Mouse (Mus musculus) heart, postnatal 0 days (tissue): ENCODE data around the gene Snrnp40. TPM values are rescaled to one million over a fixed set of nuclear protein-coding genes. Genes with fewer than 3 reads are reported as not detected.

Source experiments
- ATAC-seq: fragments of 200-750 bp; cut with Nextera tagmentation; 2 replicates; pipeline ENCODE4 v1.8.0; 2017; ENCODE audit warnings: low read depth, moderate number of reproducible peaks, moderate library complexity; ENCODE audit not compliant: insufficient read depth
- DNase-seq: peaks from one replicate; pipeline ENCODE4 v3.0.0-alpha.2; 2016; ENCODE audit warnings: low spot score
- H3K27ac ChIP-seq: fragments of 300-500 bp; sonication (generic); 2 replicates; pipeline ENCODE4 v1.5.1; 2014; ENCODE audit warnings: low read depth, mild to moderate bottlenecking
- H3K27me3 ChIP-seq: fragments of 300-500 bp; sonication (generic); 2 replicates; pipeline ENCODE4 v1.6.1; 2014; ENCODE audit warnings: low read length, mixed read lengths; ENCODE audit not compliant: control insufficient read depth, insufficient read depth
- H3K36me3 ChIP-seq: fragments of 300-500 bp; sonication (generic); replicated peaks from 2 replicates; pipeline ENCODE4 v1.6.1; 2014; ENCODE audit warnings: low read length, mixed read lengths; ENCODE audit not compliant: control insufficient read depth, insufficient read depth
- H3K4me1 ChIP-seq: fragments of 300-500 bp; sonication (generic); 2 replicates; pipeline ENCODE4 v1.6.1; 2014; ENCODE audit warnings: antibody characterized with exemption; ENCODE audit not compliant: control insufficient read depth, insufficient read depth
- H3K4me2 ChIP-seq: fragments of 300-500 bp; sonication (generic); 2 replicates; pipeline ENCODE4 v1.6.1; 2014; ENCODE audit warnings: low read depth, mild to moderate bottlenecking, low read length, moderate library complexity
- H3K4me3 ChIP-seq: fragments of 300-500 bp; sonication (generic); 2 replicates; pipeline ENCODE4 v1.5.1; 2014; ENCODE audit warnings: low read depth, low read length
- H3K9ac ChIP-seq: fragments of 300-500 bp; sonication (generic); replicated peaks from 2 replicates; pipeline ENCODE4 v1.6.1; 2014; ENCODE audit warnings: low read depth, low read length, mixed read lengths
- H3K9me3 ChIP-seq: fragments of 300-500 bp; sonication (generic); replicated peaks from 2 replicates; pipeline ENCODE4 v1.6.1; 2016; ENCODE audit warnings: low read length; ENCODE audit not compliant: control insufficient read depth
- CTCF ChIP-seq: IDR thresholded peaks from 2 replicates; pipeline ENCODE4 v1.5.1; 2016; ENCODE audit warnings: antibody characterized with exemption, control low read depth, low read depth
- EP300 ChIP-seq: IDR thresholded peaks from 2 replicates; pipeline ENCODE4 v1.6.1; 2016; ENCODE audit warnings: antibody characterized with exemption, low read depth
- WGBS: fragments of 180-500 bp; shearing (Covaris S2); extraction: QIAGEN DNeasy Blood & Tissue Kit; methylation state at CpG from one replicate; pipeline ENCODE4 v1.1.7; 2014; 5-methylcytosine and 5-hydroxymethylcytosine counted together
- polyA plus RNA-seq: library from polyadenylated mRNA; unstranded; fragments of >200 nt; fragmentation: Nextera tagmentation; extraction: Ambion mirVana; gene quantifications from 2 replicates; pipeline ENCODE4 v1.2.1, GENCODE M21; 2015
- total RNA-seq: library from RNA; depleted of rRNA; stranded (reverse); fragments of >200 nt; gene quantifications from 2 replicates; pipeline ENCODE4 v1.2.3, GENCODE M21; 2014; ENCODE audit warnings: low replicate concordance

The Snrnp40 gene
- total and polyA plus RNA-seq, 2 experiments from 2014 or later = 36.8 to 41.4 TPM

GRCm38 (mm10) chr4:130352588-130352987 is 7.3 kb upstream of the Snrnp40 start:
- ATAC-seq = no peak
- Histone ChIP-seq H3K4me1 (no peaks in the 10 kb centered on the region), H3K9ac (no peak overlapping the region), H3K9me3 (no peaks in the 10 kb centered on the region), H3K4me3 (no peak overlapping the region), H3K4me2 (no peak overlapping the region), H3K27ac (no peak overlapping the region), H3K27me3 (no peaks in the 10 kb centered on the region), H3K36me3 (peaks cover 63% of the 10 kb centered on the region)
- TF ChIP-seq CTCF (no peak), EP300 (no peak)
- no peak for DNase-seq
- WGBS = 87% methylated on average over 7 of the region's 7 CpGs

GRCm38 (mm10) chr4:130357946-130358345 is 2.0 kb upstream of the Snrnp40 start:
- no peak overlapping the region for H3K27ac ChIP-seq
- H3K4me1 ChIP-seq = peaks cover 18% of the 10 kb centered on the region
- H3K4me2 ChIP-seq = no peak overlapping the region
- H3K4me3 ChIP-seq = no peak overlapping the region
- TF ChIP-seq CTCF (no peak), EP300 (no peak)
- no peak for DNase-seq
- ATAC-seq = no peak
- H3K9me3 ChIP-seq = no peaks in the 10 kb centered on the region
- H3K9ac ChIP-seq = no peak overlapping the region
- peaks cover 21% of the 10 kb centered on the region for H3K36me3 ChIP-seq
- H3K27me3 ChIP-seq = no peaks in the 10 kb centered on the region

GRCm38 (mm10) chr4:130360238-130360590 is 282 bp downstream of the Snrnp40 start:
- WGBS = 0% methylated on average over 19 of the region's 19 CpGs
- Histone ChIP-seq H3K4me2 (peak overlapping the region; percentile 85), H3K4me3 (peak overlapping the region; percentile 73), H3K4me1 (peaks cover 18% of the 10 kb centered on the region), H3K9me3 (no peaks in the 10 kb centered on the region), H3K27me3 (no peaks in the 10 kb centered on the region), H3K9ac (peak overlapping the region; percentile 75), H3K36me3 (peaks cover 27% of the 10 kb centered on the region), H3K27ac (peak overlapping the region; percentile 74)
- ATAC-seq = no peak
- DNase-seq = no peak
- TF ChIP-seq EP300 = no peak
- TF ChIP-seq CTCF = no peak

- H3K36me3 ChIP-seq = peaks cover 88% of the 10 kb centered on the region
Measured at GRCm38 (mm10) chr4:130376675-130377074, 16.7 kb downstream of the Snrnp40 start.

DNA sequence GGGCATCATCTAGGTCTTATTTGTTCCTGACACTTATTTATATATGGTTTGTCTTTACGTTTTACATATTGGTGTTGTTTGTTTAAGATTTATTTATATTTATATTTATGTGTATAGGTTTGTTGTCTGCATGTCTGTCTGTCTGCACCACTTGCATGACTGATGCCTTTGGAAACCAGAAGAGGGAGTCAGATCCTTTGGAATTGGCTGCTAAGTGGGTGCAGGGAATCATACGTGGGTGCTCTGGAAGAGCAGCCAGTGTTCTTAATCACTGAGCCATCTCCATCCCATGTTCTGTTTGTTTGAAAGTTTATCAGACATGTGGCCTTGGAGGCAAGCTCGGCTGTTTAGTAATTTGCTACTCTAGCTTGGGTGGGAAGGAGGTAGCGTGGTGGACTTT is 17.6 kb downstream of the Snrnp40 start:
- H3K4me3 ChIP-seq = no peak overlapping the region
- no peak overlapping the region for H3K4me2 ChIP-seq
- no peak overlapping the region for H3K9ac ChIP-seq
- no peak overlapping the region for H3K27ac ChIP-seq
- no peaks in the 10 kb centered on the region for H3K4me1 ChIP-seq
- no peaks in the 10 kb centered on the region for H3K9me3 ChIP-seq
- no peaks in the 10 kb centered on the region for H3K27me3 ChIP-seq
- WGBS = 89% methylated on average over 4 of the region's 4 CpGs
- ATAC-seq = no peak
- TF ChIP-seq CTCF (no peak), EP300 (no peak)
- DNase-seq = no peak
- H3K36me3 ChIP-seq = peaks cover 94% of the 10 kb centered on the region

More at GRCm38 (mm10) chr4:130376675-130377074, 16.7 kb downstream of the Snrnp40 start:
- no peak for ATAC-seq
- no peak overlapping the region for H3K27ac ChIP-seq
- no peaks in the 10 kb centered on the region for H3K27me3 ChIP-seq
- no peak for DNase-seq
- no peak overlapping the region for H3K4me2 ChIP-seq
- H3K4me1 ChIP-seq = no peaks in the 10 kb centered on the region
- no peak overlapping the region for H3K9ac ChIP-seq
- H3K9me3 ChIP-seq = no peaks in the 10 kb centered on the region
- WGBS = 91% methylated on average over 4 of the region's 4 CpGs
- no peak for TF ChIP-seq EP300
- peak; percentile 18 for TF ChIP-seq CTCF
- H3K4me3 ChIP-seq = no peak overlapping the region

DNA sequence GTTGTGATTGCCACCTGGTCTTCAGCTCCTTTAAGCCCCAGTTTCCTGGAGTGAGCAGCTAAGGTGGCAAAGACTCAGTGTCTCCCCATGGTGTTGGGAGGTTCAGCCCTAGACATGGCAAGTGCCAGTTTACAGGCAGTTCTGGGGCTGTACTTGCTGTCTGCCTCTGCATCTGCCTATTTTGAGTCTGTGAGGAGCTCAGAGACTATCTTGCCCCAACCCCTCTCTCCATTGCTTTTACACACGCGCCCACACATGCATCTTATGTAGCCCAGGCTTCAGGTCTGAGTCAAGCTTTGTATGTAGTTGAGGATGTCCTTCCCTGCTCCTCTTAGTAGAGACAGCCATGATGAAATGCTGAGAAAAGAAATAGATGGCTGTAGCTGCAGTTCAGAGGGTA is 19.2 kb downstream of the Snrnp40 start:
- no peak for TF ChIP-seq CTCF
- no peak for TF ChIP-seq EP300
- ATAC-seq (no peak), DNase-seq (no peak)
- H3K27me3 ChIP-seq = no peaks in the 10 kb centered on the region
- H3K27ac ChIP-seq = no peak overlapping the region
- H3K4me1 ChIP-seq = no peaks in the 10 kb centered on the region
- no peak overlapping the region for H3K9ac ChIP-seq
- H3K9me3 ChIP-seq = no peaks in the 10 kb centered on the region
- WGBS = 98% methylated on average over 2 of the region's 2 CpGs
- H3K4me3 ChIP-seq = no peak overlapping the region
- H3K4me2 ChIP-seq = no peak overlapping the region
- peaks cover 93% of the 10 kb centered on the region for H3K36me3 ChIP-seq
